Mouse (Mus musculus) megakaryocyte, embryonic 14.5 days (primary cell): ENCODE measurements around the gene Med21.

Source experiments
- FLI1 ChIP-seq: IDR thresholded peaks from 2 replicates; pipeline ENCODE4 v1.6.1; 2012; ENCODE audit warnings: low read length, inconsistent platforms, mixed read lengths
- GATA1 ChIP-seq: IDR thresholded peaks from 3 replicates; pipeline ENCODE4 v1.6.1; 2012; ENCODE audit warnings: mixed read lengths, low read length, inconsistent platforms, borderline replicate concordance

- TF ChIP-seq GATA1 (no peak), FLI1 (no peak)
These were observed at the start of gene Med21, which contains the start of gene Tm7sf3 for GRCm38 (mm10) chr6:146642276-146643183.
